Mouse (Mus musculus) B cell, adult 67 days (primary cell): ENCODE results near the gene Tusc1. TPM values are rescaled to one million over a fixed set of nuclear protein-coding genes. Genes with fewer than 3 reads are reported as not detected.

Experiments used
- total RNA-seq, 2 experiments: library from RNA; stranded (reverse); gene quantifications; 4 replicates each; pipeline ENCODE4 v1.2.4; 2023

Gene Tusc1
- 1 to 10 TPM; 2.7 to 4.4 TPM for total RNA-seq

GRCm38 (mm10) chr4:93335118-93336003, at the start of gene Tusc1:
Tusc1 (minus strand) TSS chr4:93335511.

